Mouse (Mus musculus): Measurements from ENCODE around the gene Eif4b. TPM values are rescaled to one million over a fixed set of nuclear protein-coding genes. Genes with fewer than 3 reads are reported as not detected.
A peak's percentile ranks its signal among the peaks of the same experiment; 100 is the strongest.

The Eif4b gene
- polyA plus RNA-seq, 1 experiment from 2014 or later: 47.8 TPM

DNA sequence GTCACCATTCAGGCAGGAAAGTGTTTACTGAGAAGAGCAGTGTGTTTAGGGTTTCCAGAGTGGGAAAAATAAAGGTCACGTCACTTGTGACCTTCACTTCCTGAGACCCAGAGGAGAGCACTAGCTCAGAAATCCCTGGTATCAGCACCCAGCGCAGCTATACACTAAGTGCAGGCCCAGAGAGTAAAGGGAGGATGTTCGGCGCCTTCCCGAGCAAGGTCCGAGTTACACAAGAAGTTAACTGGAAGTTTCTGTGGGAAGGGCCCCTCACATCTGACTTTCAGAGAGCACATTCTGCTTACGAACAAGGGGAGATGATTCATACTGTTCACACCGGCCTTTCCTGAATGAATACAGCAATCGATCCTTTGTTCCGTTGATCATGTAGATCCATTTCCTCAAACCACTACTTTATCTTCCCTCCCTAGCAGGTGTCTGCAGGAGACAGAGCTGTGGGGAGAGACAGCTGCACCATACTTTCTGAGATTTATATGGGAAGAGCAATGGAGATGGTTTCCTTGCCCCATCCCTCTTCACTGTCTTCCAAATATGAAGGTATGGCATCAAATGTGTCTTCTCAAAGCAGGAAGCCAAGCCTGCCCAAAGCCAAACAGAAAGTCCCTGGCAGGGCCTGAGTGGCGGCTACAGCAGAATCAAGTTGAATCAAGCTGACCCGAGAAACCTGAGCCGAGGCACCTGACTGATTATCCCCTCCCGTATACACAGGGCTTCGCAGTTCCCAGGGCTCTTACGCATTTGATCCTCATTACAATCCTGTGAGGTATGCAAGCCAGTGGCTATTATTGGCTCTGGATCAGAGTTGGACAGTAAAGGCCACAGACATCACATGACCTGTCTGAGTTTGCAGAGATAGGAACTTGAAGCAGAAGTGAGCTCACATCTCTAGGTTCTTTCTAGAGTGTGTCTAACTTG, 39.2 kb upstream of the Eif4b start:
- no peaks in the 10 kb centered on the region for H3K9me3 ChIP-seq (ENCODE audit: control insufficient read depth)
- H3K36me3 ChIP-seq (ENCODE audit: control insufficient read depth, insufficient read depth): peaks cover 18% of the 10 kb centered on the region; the same call in 1 of the 2 replicates
- ATAC-seq: peak; percentile 82
- 0 out of 2 replicates have a peak, but pooled peaks cover 8% of the 10 kb centered on the region for H3K4me1 ChIP-seq (replicated peaks; ENCODE audit: control insufficient read depth, insufficient read depth, low read length)
- H3K4me3 ChIP-seq (ENCODE audit: low read depth, low read length): no peak overlapping the region
- WGBS: 29% methylated on average over 16 of the region's 16 CpGs
- peak overlapping the region; percentile 79 for H3K27ac ChIP-seq (ENCODE audit: low read depth, low read length)
- TF ChIP-seq CTCF (IDR thresholded peaks at IDR 0.05; ENCODE audit: low read depth): no peak
- H3K27me3 ChIP-seq (replicated peaks; ENCODE audit: control insufficient read depth, insufficient read depth, low read length): no peaks in the 10 kb centered on the region
- H3K4me2 ChIP-seq (replicated peaks; ENCODE audit: low read depth): no peak overlapping the region
- H3K9ac ChIP-seq (ENCODE audit: low read depth, low read length): no peak overlapping the region

DNA sequence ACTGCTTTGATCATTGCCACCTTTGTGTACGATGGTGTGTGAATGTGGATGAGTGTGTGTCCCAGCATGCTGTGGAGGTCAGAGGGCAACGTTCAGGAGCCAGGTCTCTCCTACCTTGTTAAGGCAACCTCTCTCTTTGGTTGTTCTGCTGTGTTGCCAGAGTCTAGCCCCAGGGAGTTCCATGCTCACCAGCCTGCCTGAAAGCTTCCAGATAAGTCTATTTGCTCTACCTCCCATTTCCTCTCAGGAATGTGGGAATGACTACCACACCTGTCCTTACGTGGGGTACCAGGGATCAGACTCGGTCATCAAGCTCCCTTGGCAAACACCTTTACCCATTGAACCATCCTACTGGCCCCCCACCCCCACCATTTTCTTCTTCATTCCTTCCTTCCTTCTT, 33.3 kb upstream of the Eif4b start:
- no peak for TF ChIP-seq CTCF (IDR thresholded peaks at IDR 0.05; ENCODE audit: low read depth)
- 36% methylated on average over 4 of the region's 4 CpGs for WGBS
- H3K9ac ChIP-seq (ENCODE audit: low read depth, low read length): no peak overlapping the region
- H3K36me3 ChIP-seq (ENCODE audit: control insufficient read depth, insufficient read depth): no peaks in the 10 kb centered on the region
- H3K4me3 ChIP-seq (ENCODE audit: low read depth, low read length): no peak overlapping the region
- no peaks in the 10 kb centered on the region for H3K27me3 ChIP-seq (replicated peaks; ENCODE audit: control insufficient read depth, insufficient read depth, low read length)
- peak overlapping the region; percentile 22; the same call in 1 of the 2 replicates for H3K27ac ChIP-seq (ENCODE audit: low read depth, low read length)
- no peak for ATAC-seq
- no peak overlapping the region for H3K4me2 ChIP-seq (replicated peaks; ENCODE audit: low read depth)
- H3K9me3 ChIP-seq (ENCODE audit: control insufficient read depth): no peaks in the 10 kb centered on the region
- no peaks in the 10 kb centered on the region for H3K4me1 ChIP-seq (replicated peaks; ENCODE audit: control insufficient read depth, insufficient read depth, low read length)

DNA sequence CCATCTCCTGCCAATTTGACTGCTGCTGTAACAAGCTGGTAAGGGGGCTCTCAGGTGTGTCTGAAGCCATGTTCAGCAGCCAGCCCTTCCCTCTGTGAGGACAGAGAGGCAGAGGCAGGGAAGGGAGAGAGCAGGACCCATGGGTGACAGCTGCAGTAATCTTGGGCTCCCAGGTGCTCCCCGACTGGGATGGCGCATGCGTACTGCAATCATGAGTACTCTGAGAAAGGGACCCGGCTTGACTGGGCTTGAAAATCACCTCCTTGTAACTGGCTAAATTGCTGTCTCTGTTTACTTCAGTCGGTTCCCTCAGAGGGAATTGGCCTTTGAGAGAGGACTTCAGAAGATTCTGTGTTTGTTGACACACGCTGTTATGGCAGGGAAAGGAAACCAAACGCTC, 31.6 kb upstream of the Eif4b start:
- TF ChIP-seq CTCF (IDR thresholded peaks at IDR 0.05; ENCODE audit: low read depth): no peak
- Histone ChIP-seq H3K27me3 (replicated peaks; ENCODE audit: control insufficient read depth, insufficient read depth, low read length) (no peaks in the 10 kb centered on the region), H3K36me3 (ENCODE audit: control insufficient read depth, insufficient read depth) (no peaks in the 10 kb centered on the region), H3K9ac (ENCODE audit: low read depth, low read length) (no peak overlapping the region), H3K4me2 (replicated peaks; ENCODE audit: low read depth) (peak overlapping the region; percentile 40), H3K4me3 (ENCODE audit: low read depth, low read length) (no peak overlapping the region), H3K9me3 (ENCODE audit: control insufficient read depth) (no peaks in the 10 kb centered on the region), H3K4me1 (replicated peaks; ENCODE audit: control insufficient read depth, insufficient read depth, low read length) (no peaks in the 10 kb centered on the region), H3K27ac (ENCODE audit: low read depth, low read length) (no peak overlapping the region)
- ATAC-seq: no peak
- 17% methylated on average over 7 of the region's 7 CpGs for WGBS

DNA sequence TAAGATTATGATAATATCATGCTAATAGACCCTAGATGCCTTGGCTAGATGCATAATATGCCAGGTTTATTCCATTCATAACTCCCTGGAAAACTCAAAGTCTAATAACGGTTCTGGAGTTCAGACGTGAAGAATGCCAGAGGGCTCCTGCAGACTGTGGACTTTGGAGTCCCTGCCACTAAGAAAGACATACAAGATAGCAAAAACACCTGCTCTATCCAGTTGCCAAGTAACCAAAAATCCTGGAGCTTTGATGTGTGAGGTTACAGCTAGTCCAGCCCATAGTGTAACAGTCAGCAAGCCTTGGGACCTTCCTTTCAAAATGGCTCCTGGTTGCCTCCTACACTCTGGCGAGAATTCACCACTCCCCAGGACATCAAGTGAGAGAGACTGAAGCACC, 28.8 kb upstream of the Eif4b start:
- peak; percentile 89 for ATAC-seq
- H3K27me3 ChIP-seq (replicated peaks; ENCODE audit: control insufficient read depth, insufficient read depth, low read length): no peaks in the 10 kb centered on the region

DNA sequence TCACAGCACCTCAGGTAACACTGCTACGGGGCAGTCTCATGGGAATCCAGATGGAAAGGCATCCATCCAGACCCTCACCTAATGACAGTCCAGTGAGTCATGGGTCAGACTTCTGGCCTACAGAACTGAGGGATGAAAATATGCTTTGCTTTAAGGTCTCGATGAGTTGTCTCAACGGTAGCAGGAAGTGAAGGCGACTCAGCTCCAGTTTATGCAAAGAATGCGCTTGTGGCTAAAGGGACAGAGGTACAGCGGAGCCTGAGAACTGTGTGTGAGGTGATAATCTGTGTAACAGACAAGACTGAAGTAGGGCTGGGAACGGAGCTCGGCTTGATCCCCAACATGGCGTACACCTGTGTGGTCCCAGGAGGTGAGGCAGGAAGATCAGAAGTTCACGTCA, 27.9 kb upstream of the Eif4b start:
- 87% methylated on average over 10 of the region's 10 CpGs for WGBS
- Histone ChIP-seq H3K9me3 (ENCODE audit: control insufficient read depth) (no peaks in the 10 kb centered on the region), H3K9ac (ENCODE audit: low read depth, low read length) (no peak overlapping the region), H3K4me1 (replicated peaks; ENCODE audit: control insufficient read depth, insufficient read depth, low read length) (no peaks in the 10 kb centered on the region), H3K4me3 (ENCODE audit: low read depth, low read length) (no peak overlapping the region), H3K4me2 (replicated peaks; ENCODE audit: low read depth) (no peak overlapping the region), H3K27me3 (replicated peaks; ENCODE audit: control insufficient read depth, insufficient read depth, low read length) (no peaks in the 10 kb centered on the region), H3K27ac (ENCODE audit: low read depth, low read length) (no peak overlapping the region), H3K36me3 (ENCODE audit: control insufficient read depth, insufficient read depth) (no peaks in the 10 kb centered on the region)
- no peak for TF ChIP-seq CTCF (IDR thresholded peaks at IDR 0.05; ENCODE audit: low read depth)
- no peak for ATAC-seq

More for the DNA sequence above, 28.8 kb upstream of the Eif4b start:
- no peak overlapping the region for H3K4me3 ChIP-seq (ENCODE audit: low read depth, low read length)
- no peak overlapping the region for H3K9ac ChIP-seq (ENCODE audit: low read depth, low read length)
- WGBS: 33% methylated on average over 3 of the region's 3 CpGs
- no peaks in the 10 kb centered on the region for H3K36me3 ChIP-seq (ENCODE audit: control insufficient read depth, insufficient read depth)
- no peak for TF ChIP-seq CTCF (IDR thresholded peaks at IDR 0.05; ENCODE audit: low read depth)
- no peak overlapping the region for H3K4me2 ChIP-seq (replicated peaks; ENCODE audit: low read depth)
- H3K9me3 ChIP-seq (ENCODE audit: control insufficient read depth): no peaks in the 10 kb centered on the region
- H3K4me1 ChIP-seq (replicated peaks; ENCODE audit: control insufficient read depth, insufficient read depth, low read length): no peaks in the 10 kb centered on the region
- peak overlapping the region; percentile 2; the same call in 1 of the 2 replicates for H3K27ac ChIP-seq (ENCODE audit: low read depth, low read length)

DNA sequence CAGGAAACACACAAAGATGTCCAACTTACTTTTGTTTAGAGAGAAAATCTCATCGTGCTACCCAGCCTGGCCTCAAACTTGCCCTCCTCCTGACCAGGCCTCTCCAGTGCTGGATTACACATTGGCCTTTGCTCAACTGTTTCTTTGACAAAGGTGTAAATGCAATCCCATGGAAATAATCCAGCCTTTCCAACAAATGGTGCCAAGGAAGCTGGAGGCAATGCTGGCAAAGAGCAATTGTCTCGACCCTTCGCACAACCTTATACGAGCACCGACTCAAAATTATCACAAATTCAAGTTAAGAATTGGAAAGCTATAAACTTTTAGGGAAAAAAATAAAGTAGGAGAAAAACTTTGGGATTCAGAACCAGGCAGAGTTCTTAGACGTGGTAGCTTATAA, 25.6 kb upstream of the Eif4b start:
- Histone ChIP-seq H3K4me2 (replicated peaks; ENCODE audit: low read depth) (no peak overlapping the region), H3K27ac (ENCODE audit: low read depth, low read length) (no peak overlapping the region), H3K9ac (ENCODE audit: low read depth, low read length) (no peak overlapping the region), H3K4me3 (ENCODE audit: low read depth, low read length) (no peak overlapping the region), H3K4me1 (replicated peaks; ENCODE audit: control insufficient read depth, insufficient read depth, low read length) (no peaks in the 10 kb centered on the region), H3K9me3 (ENCODE audit: control insufficient read depth) (no peaks in the 10 kb centered on the region), H3K36me3 (ENCODE audit: control insufficient read depth, insufficient read depth) (no peaks in the 10 kb centered on the region), H3K27me3 (replicated peaks; ENCODE audit: control insufficient read depth, insufficient read depth, low read length) (no peaks in the 10 kb centered on the region)
- WGBS: 89% methylated on average over 6 of the region's 6 CpGs
- TF ChIP-seq CTCF (IDR thresholded peaks at IDR 0.05; ENCODE audit: low read depth): no peak
- ATAC-seq: no peak
